Mouse (Mus musculus) stomach, postnatal 0 days (tissue): ENCODE data around the gene Tbx5. TPM values are rescaled to one million over a fixed set of nuclear protein-coding genes. Genes with fewer than 3 reads are reported as not detected.

Experiments used
- ATAC-seq: fragments of 200-750 bp; cut with Nextera tagmentation; 2 replicates; pipeline ENCODE4 v1.8.0; 2017; ENCODE audit not compliant: low FRiP score, low TSS enrichment
- DNase-seq: peaks from one replicate; pipeline ENCODE4 v3.0.0-alpha.2; 2016; ENCODE audit warnings: low spot score
- H3K27ac ChIP-seq: fragments of 300-500 bp; sonication (generic); replicated peaks from 2 replicates; pipeline ENCODE4 v1.5.1; 2014; ENCODE audit warnings: mild to moderate bottlenecking, control low read depth
- H3K27me3 ChIP-seq: fragments of 300-500 bp; sonication (generic); 2 replicates; pipeline ENCODE4 v1.6.1; 2014; ENCODE audit warnings: low read length; ENCODE audit not compliant: control insufficient read depth, insufficient read depth
- H3K36me3 ChIP-seq: fragments of 300-500 bp; sonication (generic); 2 replicates; pipeline ENCODE4 v1.6.1; 2014; ENCODE audit warnings: low read length, mixed read lengths; ENCODE audit not compliant: control insufficient read depth, insufficient read depth
- H3K4me1 ChIP-seq: fragments of 300-500 bp; sonication (generic); replicated peaks from 2 replicates; pipeline ENCODE4 v1.6.1; 2014; ENCODE audit warnings: antibody characterized with exemption; ENCODE audit not compliant: control insufficient read depth, insufficient read depth
- H3K4me2 ChIP-seq: fragments of 300-500 bp; sonication (generic); replicated peaks from 2 replicates; pipeline ENCODE4 v1.6.1; 2014; ENCODE audit warnings: low read depth, mild to moderate bottlenecking, control low read depth, moderate library complexity
- H3K4me3 ChIP-seq: fragments of 300-500 bp; sonication (generic); 2 replicates; pipeline ENCODE4 v1.5.1; 2014; ENCODE audit warnings: low read depth, low read length, control low read depth
- H3K9ac ChIP-seq: fragments of 300-500 bp; sonication (generic); 2 replicates; pipeline ENCODE4 v1.6.1; 2014; ENCODE audit warnings: mild to moderate bottlenecking, low read length, control low read depth, mixed read lengths
- H3K9me3 ChIP-seq: fragments of 300-500 bp; sonication (generic); 2 replicates; pipeline ENCODE4 v1.6.1; 2016; ENCODE audit warnings: low read length; ENCODE audit not compliant: control insufficient read depth
- CTCF ChIP-seq: IDR thresholded peaks from 2 replicates; pipeline ENCODE4 v1.5.1; 2016; ENCODE audit warnings: antibody characterized with exemption, low read depth, mild to moderate bottlenecking, moderate library complexity
- EP300 ChIP-seq: optimal IDR thresholded peaks from 2 replicates; pipeline ENCODE3; 2016; ENCODE audit warnings: antibody characterized with exemption
- WGBS: fragments of 180-500 bp; shearing (Covaris S2); extraction: QIAGEN DNeasy Blood & Tissue Kit; methylation state at CpG from one replicate; pipeline ENCODE4 v1.1.7; 2014; 5-methylcytosine and 5-hydroxymethylcytosine counted together
- polyA plus RNA-seq: library from polyadenylated mRNA; unstranded; fragments of >200 nt; fragmentation: Nextera tagmentation; extraction: Ambion mirVana; gene quantifications from 2 replicates; pipeline ENCODE4 v1.2.1, GENCODE M21; 2015

The Tbx5 gene
- polyA plus RNA-seq, 1 experiment from 2014 or later, result 0.05 TPM

- Histone ChIP-seq H3K9me3 (no peaks in the 10 kb centered on the region), H3K4me3 (no peak overlapping the region), H3K27me3 (no peaks in the 10 kb centered on the region), H3K4me1 (no peaks in the 10 kb centered on the region), H3K4me2 (no peak overlapping the region), H3K9ac (no peak overlapping the region), H3K36me3 (no peaks in the 10 kb centered on the region), H3K27ac (no peak overlapping the region)
- no peak for DNase-seq
- no peak for TF ChIP-seq CTCF
- TF ChIP-seq EP300, result no peak
- ATAC-seq, result no peak
- 39% methylated on average over 2 of the region's 2 CpGs for WGBS
Observed at GRCm38 (mm10) chr5:119821506-119821905, 11.0 kb upstream of the Tbx5 start.

- 69% methylated on average over 6 of the region's 6 CpGs for WGBS
- TF ChIP-seq EP300 (no peak), CTCF (no peak)
- no peaks in the 10 kb centered on the region for H3K9me3 ChIP-seq
- no peaks in the 10 kb centered on the region for H3K36me3 ChIP-seq
- no peak overlapping the region for H3K4me3 ChIP-seq
- DNase-seq (no peak), ATAC-seq (no peak)
- no peak overlapping the region for H3K9ac ChIP-seq
- H3K27me3 ChIP-seq, result no peaks in the 10 kb centered on the region; the same call in 1 of the 2 replicates
- no peak overlapping the region for H3K27ac ChIP-seq
- no peaks in the 10 kb centered on the region for H3K4me1 ChIP-seq
- no peak overlapping the region for H3K4me2 ChIP-seq
Observed at GRCm38 (mm10) chr5:119827341-119827740, 5.1 kb upstream of the Tbx5 start.

GRCm38 (mm10) chr5:119830611-119831010 is 1.9 kb upstream of the Tbx5 start:
- H3K4me1 ChIP-seq, result no peaks in the 10 kb centered on the region
- no peak overlapping the region for H3K9ac ChIP-seq
- H3K27ac ChIP-seq, result no peak overlapping the region
- no peak for TF ChIP-seq CTCF
- TF ChIP-seq EP300, result no peak
- peaks cover 4% of the 10 kb centered on the region for H3K27me3 ChIP-seq
- H3K36me3 ChIP-seq, result no peaks in the 10 kb centered on the region
- H3K4me2 ChIP-seq, result no peak overlapping the region; the same call in 1 of the 2 replicates
- WGBS, result 12% methylated on average over 8 of the region's 8 CpGs
- ATAC-seq (no peak), DNase-seq (no peak)
- H3K4me3 ChIP-seq, result no peak overlapping the region
- H3K9me3 ChIP-seq, result no peaks in the 10 kb centered on the region

- Histone ChIP-seq H3K4me2 (peak overlapping the region; percentile 51), H3K36me3 (no peaks in the 10 kb centered on the region), H3K9me3 (no peaks in the 10 kb centered on the region), H3K4me3 (peak overlapping the region; percentile 33), H3K4me1 (no peaks in the 10 kb centered on the region), H3K27me3 (peaks cover 4% of the 10 kb centered on the region), H3K9ac (no peak overlapping the region), H3K27ac (no peak overlapping the region)
- 4% methylated on average over 32 of the region's 33 CpGs for WGBS
- no peak for DNase-seq
- TF ChIP-seq EP300 (no peak), CTCF (no peak)
- no peak for ATAC-seq
Observed at GRCm38 (mm10) chr5:119831201-119831771, 1.2 kb upstream of the Tbx5 start.

- ATAC-seq (no peak), DNase-seq (no peak)
- Histone ChIP-seq H3K4me3 (peak overlapping the region; percentile 33), H3K4me1 (no peaks in the 10 kb centered on the region), H3K27ac (no peak overlapping the region), H3K9me3 (no peaks in the 10 kb centered on the region), H3K9ac (no peak overlapping the region), H3K36me3 (no peaks in the 10 kb centered on the region), H3K27me3 (peaks cover 10% of the 10 kb centered on the region), H3K4me2 (peak overlapping the region; percentile 51; the same call in 1 of the 2 replicates)
- TF ChIP-seq EP300 (no peak), CTCF (no peak)
- WGBS, result 3% methylated on average over 25 of the region's 25 CpGs
Observed at GRCm38 (mm10) chr5:119831791-119832478, 533 bp upstream of the Tbx5 start.
